Mouse (Mus musculus): ENCODE measurements at regions not wholly inside any gene's neighbourhood (a gene's known extent, or its start where the extent isn't known, plus 50 kb on each side); places are given as distances from the start of the nearest gene placed in this dataset.

- H3K4me3 ChIP-seq = no peak overlapping the region
- no peaks in the 10 kb centered on the region for H3K36me3 ChIP-seq
- no peak overlapping the region for H3K9ac ChIP-seq
- no peaks in the 10 kb centered on the region for H3K4me1 ChIP-seq (replicated peaks)
- no peaks in the 10 kb centered on the region for H3K9me3 ChIP-seq (replicated peaks)
- WGBS = 50% methylated on average over 14 of the region's 14 CpGs
- H3K27ac ChIP-seq (ENCODE audit: poor library complexity, severe bottlenecking) = no peak overlapping the region
- peak; percentile 29; the same call in 1 of the 2 replicates for ATAC-seq (ENCODE audit: insufficient number of reproducible peaks, low FRiP score)
- H3K4me2 ChIP-seq = no peak overlapping the region
- no peaks in the 10 kb centered on the region for H3K27me3 ChIP-seq (replicated peaks)
Measured at GRCm38 (mm10) chrX:162278834-162279708, 119.5 kb upstream of the Nhs start.

DNA sequence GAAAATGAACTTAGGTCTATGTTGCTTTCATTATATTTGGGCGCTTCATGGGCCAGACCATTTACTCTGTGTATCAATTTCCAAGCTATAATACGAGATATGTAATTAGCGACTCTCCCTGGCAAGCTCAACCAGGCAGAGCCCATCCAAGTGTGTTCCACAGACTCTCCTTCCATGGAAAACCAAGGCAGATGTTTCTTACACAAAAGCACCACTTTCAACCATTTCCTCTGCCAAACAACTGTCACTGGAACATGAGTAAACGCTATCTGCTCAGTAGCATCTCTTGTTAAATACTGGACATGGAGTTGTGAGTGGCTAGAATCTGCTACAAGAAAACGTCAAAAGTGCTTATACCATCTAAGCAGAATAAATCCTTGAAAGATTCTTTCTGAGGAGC lies 115.1 kb upstream of the Nhs start:
- Histone ChIP-seq H3K4me1 (replicated peaks) (no peaks in the 10 kb centered on the region), H3K9me3 (replicated peaks) (no peaks in the 10 kb centered on the region), H3K4me3 (no peak overlapping the region), H3K36me3 (no peaks in the 10 kb centered on the region), H3K9ac (no peak overlapping the region), H3K27ac (ENCODE audit: poor library complexity, severe bottlenecking) (no peak overlapping the region), H3K27me3 (replicated peaks) (no peaks in the 10 kb centered on the region), H3K4me2 (no peak overlapping the region)
- ATAC-seq (ENCODE audit: insufficient number of reproducible peaks, low FRiP score) = no peak
- WGBS = 72% methylated on average over 5 of the region's 5 CpGs

- ATAC-seq (ENCODE audit: insufficient number of reproducible peaks, low FRiP score) = no peak
- WGBS = 69% methylated on average over 2 of the region's 2 CpGs
- Histone ChIP-seq H3K9ac (no peak overlapping the region), H3K36me3 (no peaks in the 10 kb centered on the region), H3K27ac (ENCODE audit: poor library complexity, severe bottlenecking) (no peak overlapping the region), H3K9me3 (replicated peaks) (no peaks in the 10 kb centered on the region), H3K4me2 (no peak overlapping the region), H3K4me3 (no peak overlapping the region), H3K27me3 (replicated peaks) (no peaks in the 10 kb centered on the region), H3K4me1 (replicated peaks) (no peaks in the 10 kb centered on the region)
Measured at GRCm38 (mm10) chrX:162271189-162271588, 111.7 kb upstream of the Nhs start.

DNA sequence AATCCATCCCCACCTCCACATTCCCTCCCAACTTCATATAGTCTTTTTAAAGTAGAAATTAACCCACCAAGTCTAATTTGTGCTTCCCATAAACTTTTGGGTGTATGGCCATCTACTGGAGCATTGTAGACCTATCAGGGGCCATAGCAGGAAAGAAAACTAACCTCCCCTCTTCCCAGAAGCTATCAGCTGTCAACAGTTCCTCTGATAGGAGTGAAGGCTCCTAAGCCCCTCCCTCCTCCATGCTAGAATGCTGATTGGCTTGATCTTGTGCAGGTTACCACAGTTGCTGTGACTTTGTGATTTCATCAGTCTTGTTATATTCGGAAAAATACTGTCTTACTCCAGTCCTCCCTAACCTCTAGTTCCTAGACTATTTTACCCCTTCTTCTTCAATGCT lies 109.4 kb upstream of the Nhs start:
- 68% methylated on average over 1 of the region's 1 CpGs for WGBS
- Histone ChIP-seq H3K9me3 (replicated peaks) (no peaks in the 10 kb centered on the region), H3K4me1 (replicated peaks) (no peaks in the 10 kb centered on the region), H3K27ac (ENCODE audit: poor library complexity, severe bottlenecking) (no peak overlapping the region), H3K36me3 (no peaks in the 10 kb centered on the region), H3K27me3 (replicated peaks) (no peaks in the 10 kb centered on the region), H3K4me2 (no peak overlapping the region), H3K4me3 (no peak overlapping the region), H3K9ac (no peak overlapping the region)
- ATAC-seq (ENCODE audit: insufficient number of reproducible peaks, low FRiP score) = no peak

DNA sequence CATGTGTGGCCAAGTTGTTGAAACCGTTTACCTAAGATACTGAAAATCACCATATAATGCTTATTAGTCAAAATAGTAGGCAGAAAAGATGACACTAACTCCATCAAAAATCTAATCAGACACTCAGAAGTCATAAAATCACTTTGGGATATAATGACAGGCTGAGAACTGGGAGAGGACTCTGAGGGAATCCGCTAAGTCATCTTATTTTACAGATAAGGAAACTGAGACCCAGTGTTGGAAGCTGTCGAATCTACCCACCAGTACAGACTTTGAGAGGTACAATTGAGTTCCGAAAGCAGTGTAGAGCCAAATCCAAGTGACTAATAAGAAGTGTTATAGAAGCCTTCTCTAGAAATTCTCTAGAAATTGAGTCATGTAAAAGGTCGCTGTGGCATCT lies 108.6 kb upstream of the Nhs start:
- H3K27me3 ChIP-seq (replicated peaks) = no peaks in the 10 kb centered on the region
- ATAC-seq (ENCODE audit: insufficient number of reproducible peaks, low FRiP score) = no peak
- H3K36me3 ChIP-seq = no peaks in the 10 kb centered on the region
- no peak overlapping the region for H3K9ac ChIP-seq
- no peak overlapping the region for H3K4me2 ChIP-seq
- no peak overlapping the region for H3K4me3 ChIP-seq
- no peak overlapping the region for H3K27ac ChIP-seq (ENCODE audit: poor library complexity, severe bottlenecking)
- H3K9me3 ChIP-seq (replicated peaks) = no peaks in the 10 kb centered on the region
- no peaks in the 10 kb centered on the region for H3K4me1 ChIP-seq (replicated peaks)
- WGBS = 69% methylated on average over 5 of the region's 5 CpGs

DNA sequence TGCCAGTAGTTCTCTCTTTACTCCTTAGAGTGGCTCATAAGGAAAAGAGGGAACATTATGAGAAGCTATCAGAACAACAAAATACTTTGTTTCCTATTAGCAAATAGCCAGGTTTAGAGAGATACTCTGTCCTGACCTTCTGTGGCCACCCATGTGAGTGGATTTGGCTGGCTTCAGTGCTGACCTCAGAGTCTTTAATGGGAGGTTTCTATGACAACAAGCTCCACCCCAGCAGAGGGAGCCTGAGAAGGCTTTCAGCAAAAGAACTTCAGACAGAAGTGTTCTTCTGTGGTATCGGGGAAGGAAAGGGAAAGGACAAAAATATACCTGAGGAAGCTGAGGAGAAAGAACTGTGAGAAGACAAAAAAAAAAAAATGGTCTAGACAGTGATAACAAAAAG lies 108.1 kb upstream of the Nhs start:
- H3K4me1 ChIP-seq (replicated peaks) = no peaks in the 10 kb centered on the region
- H3K9ac ChIP-seq = no peak overlapping the region
- no peak overlapping the region for H3K4me2 ChIP-seq
- H3K27me3 ChIP-seq (replicated peaks) = no peaks in the 10 kb centered on the region
- H3K27ac ChIP-seq (ENCODE audit: poor library complexity, severe bottlenecking) = no peak overlapping the region
- no peaks in the 10 kb centered on the region for H3K9me3 ChIP-seq (replicated peaks)
- H3K4me3 ChIP-seq = no peak overlapping the region
- ATAC-seq (ENCODE audit: insufficient number of reproducible peaks, low FRiP score) = no peak
- no peaks in the 10 kb centered on the region for H3K36me3 ChIP-seq
- 21% methylated on average over 1 of the region's 1 CpGs for WGBS

DNA sequence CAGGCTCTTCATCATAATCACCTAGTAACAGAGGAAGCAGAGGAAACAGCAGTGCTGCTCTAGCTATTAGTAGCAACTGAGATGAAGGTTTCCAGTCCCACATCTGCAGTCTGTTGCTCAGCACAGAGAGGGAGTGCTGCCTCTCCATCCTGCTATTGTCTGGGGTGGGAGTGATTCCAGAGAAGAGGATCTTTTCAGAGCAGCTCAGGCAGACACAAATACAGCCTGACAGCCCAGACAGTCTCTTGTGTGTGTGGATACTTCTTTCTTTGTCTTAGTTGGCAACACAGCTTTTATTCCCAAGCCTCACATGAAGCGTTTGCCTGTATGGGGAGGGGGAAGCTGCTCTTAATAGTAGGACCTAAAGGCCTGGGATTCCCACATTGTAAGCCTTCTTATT lies 107.2 kb upstream of the Nhs start:
- H3K27ac ChIP-seq (ENCODE audit: poor library complexity, severe bottlenecking) = no peak overlapping the region
- H3K9ac ChIP-seq = no peak overlapping the region
- H3K27me3 ChIP-seq (replicated peaks) = no peaks in the 10 kb centered on the region
- H3K36me3 ChIP-seq = no peaks in the 10 kb centered on the region
- no peak overlapping the region for H3K4me2 ChIP-seq
- no peak for ATAC-seq (ENCODE audit: insufficient number of reproducible peaks, low FRiP score)
- WGBS = 57% methylated on average over 1 of the region's 1 CpGs
- no peaks in the 10 kb centered on the region for H3K4me1 ChIP-seq (replicated peaks)
- no peak overlapping the region for H3K4me3 ChIP-seq
- H3K9me3 ChIP-seq (replicated peaks) = no peaks in the 10 kb centered on the region

- Histone ChIP-seq H3K27me3 (replicated peaks) (no peaks in the 10 kb centered on the region), H3K9me3 (replicated peaks) (no peaks in the 10 kb centered on the region), H3K9ac (no peak overlapping the region), H3K27ac (ENCODE audit: poor library complexity, severe bottlenecking) (no peak overlapping the region), H3K4me1 (replicated peaks) (0 out of 2 replicates have a peak, but pooled peaks cover 5% of the 10 kb centered on the region), H3K4me3 (no peak overlapping the region), H3K4me2 (no peak overlapping the region), H3K36me3 (no peaks in the 10 kb centered on the region)
- 69% methylated on average over 3 of the region's 3 CpGs for WGBS
- ATAC-seq (ENCODE audit: insufficient number of reproducible peaks, low FRiP score) = no peak
Measured at GRCm38 (mm10) chrX:162257398-162257797, 97.9 kb upstream of the Nhs start.

GRCm38 (mm10) chrX:162255873-162256272 lies 96.3 kb upstream of the Nhs start:
- Histone ChIP-seq H3K9ac (no peak overlapping the region), H3K9me3 (replicated peaks) (no peaks in the 10 kb centered on the region), H3K36me3 (no peaks in the 10 kb centered on the region), H3K4me3 (no peak overlapping the region), H3K4me1 (replicated peaks) (0 out of 2 replicates have a peak, but pooled peaks cover 5% of the 10 kb centered on the region), H3K4me2 (no peak overlapping the region), H3K27ac (ENCODE audit: poor library complexity, severe bottlenecking) (no peak overlapping the region), H3K27me3 (replicated peaks) (no peaks in the 10 kb centered on the region)
- ATAC-seq (ENCODE audit: insufficient number of reproducible peaks, low FRiP score) = no peak

DNA sequence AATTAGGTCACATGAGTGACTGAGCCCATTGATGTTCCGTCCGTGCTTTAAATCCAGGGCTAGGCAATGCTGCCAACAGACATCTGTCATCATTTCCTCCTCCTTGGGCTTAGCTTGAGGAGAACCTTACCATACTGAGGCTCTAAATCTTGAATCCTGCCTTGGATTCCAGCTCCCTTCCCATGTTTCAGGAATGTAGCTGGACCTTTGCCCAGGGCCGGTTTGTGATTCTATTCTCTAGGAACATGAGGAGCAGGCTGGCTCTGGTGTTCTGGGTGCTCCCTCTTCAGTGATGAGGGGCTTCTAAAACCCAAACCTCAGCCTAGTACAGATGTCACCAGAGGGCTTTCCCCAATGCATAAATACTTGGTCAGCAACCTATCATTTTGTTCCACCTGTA lies 81.8 kb upstream of the Nhs start:
- H3K27ac ChIP-seq (ENCODE audit: poor library complexity, severe bottlenecking) = no peak overlapping the region
- no peak overlapping the region for H3K4me2 ChIP-seq
- H3K4me3 ChIP-seq = no peak overlapping the region
- no peaks in the 10 kb centered on the region for H3K36me3 ChIP-seq
- WGBS = 49% methylated on average over 3 of the region's 3 CpGs
- no peaks in the 10 kb centered on the region for H3K9me3 ChIP-seq (replicated peaks)
- ATAC-seq (ENCODE audit: insufficient number of reproducible peaks, low FRiP score) = no peak
- H3K4me1 ChIP-seq (replicated peaks) = no peaks in the 10 kb centered on the region
- no peak overlapping the region for H3K9ac ChIP-seq
- no peaks in the 10 kb centered on the region for H3K27me3 ChIP-seq (replicated peaks)

- 77% methylated on average over 5 of the region's 5 CpGs for WGBS
- ATAC-seq (ENCODE audit: insufficient number of reproducible peaks, low FRiP score) = no peak
- H3K9me3 ChIP-seq (replicated peaks) = no peaks in the 10 kb centered on the region
- H3K9ac ChIP-seq = no peak overlapping the region
- no peaks in the 10 kb centered on the region for H3K27me3 ChIP-seq (replicated peaks)
- no peak overlapping the region for H3K4me2 ChIP-seq
- no peak overlapping the region for H3K4me3 ChIP-seq
- no peaks in the 10 kb centered on the region for H3K36me3 ChIP-seq
- no peak overlapping the region for H3K27ac ChIP-seq (ENCODE audit: poor library complexity, severe bottlenecking)
- H3K4me1 ChIP-seq (replicated peaks) = no peaks in the 10 kb centered on the region
Measured at GRCm38 (mm10) chrX:162235552-162235951, 76.0 kb upstream of the Nhs start.

- ATAC-seq (ENCODE audit: insufficient number of reproducible peaks, low FRiP score) = no peak
- 66% methylated on average over 2 of the region's 2 CpGs for WGBS
Measured at GRCm38 (mm10) chrX:162210848-162211247, 51.3 kb upstream of the Nhs start.

More at GRCm38 (mm10) chrX:162210848-162211247, 51.3 kb upstream of the Nhs start:
- no peaks in the 10 kb centered on the region for H3K4me1 ChIP-seq (replicated peaks)
- H3K27ac ChIP-seq (ENCODE audit: poor library complexity, severe bottlenecking) = no peak overlapping the region
- H3K4me3 ChIP-seq = no peak overlapping the region
- H3K9me3 ChIP-seq (replicated peaks) = no peaks in the 10 kb centered on the region
- no peaks in the 10 kb centered on the region for H3K27me3 ChIP-seq (replicated peaks)
- no peak overlapping the region for H3K9ac ChIP-seq
- no peaks in the 10 kb centered on the region for H3K36me3 ChIP-seq
- H3K4me2 ChIP-seq = no peak overlapping the region

Measured in heart, embryonic 12.5 days (tissue).